17 mouse cellular contexts compared by ENCODE assay signal in genomic region chr5:149208776-149209175, GRCm38 (mm10). TPM values are rescaled to one million over a fixed set of nuclear protein-coding genes. Genes with fewer than 3 reads are reported as not detected.
DNase-seq lines count a peak whose midpoint lies in the region; ATAC-seq and TF ChIP-seq lines count a peak whose summit lies in the region.
"Had no signal": no experiment of that assay in that cellular context is flagged by ENCODE, and none has a peak within 500 bp of the region (broad histone marks: within the 10 kb centered on the region; RNA-seq: fewer than 3 reads in every experiment).

No protein-coding gene starts in this region.

- no peaks in the 10 kb centered on the region for H3K27me3 ChIP-seq in heart, embryonic 13.5 days (replicated peaks)
- no peaks in the 10 kb centered on the region for H3K27me3 ChIP-seq in midbrain, embryonic 10.5 days (ENCODE audit: low read depth, poor library complexity, severe bottlenecking)
- no peaks in the 10 kb centered on the region for H3K27me3 ChIP-seq in midbrain, postnatal 0 days (ENCODE audit: insufficient read depth, low read length)
- no peaks in the 10 kb centered on the region for H3K27me3 ChIP-seq in neural tube, embryonic 12.5 days (replicated peaks)
- H3K27me3 ChIP-seq: forebrain, embryonic 13.5 days; heart, embryonic 15.5 days; hindbrain, embryonic 15.5 days had no signal

- no peak for DNase-seq in heart, postnatal 10 days
- no peak for DNase-seq in midbrain, embryonic 10.5 days (ENCODE audit: low spot score)
- DNase-seq in midbrain, postnatal 0 days (ENCODE audit: low spot score): no peak
- no peak for DNase-seq in neural tube, embryonic 10.5 days (ENCODE audit: extremely low spot score, low spot score)
- DNase-seq in adrenal gland, adult 8-10 months: no peak
- DNase-seq: adrenal gland, adult 2 months; adrenal gland, postnatal 36 days; cerebellum, postnatal 10 days; forebrain, postnatal 0 days had no signal

- H3K4me3 ChIP-seq in heart, embryonic 13.5 days: no peak overlapping the region
- H3K4me3 ChIP-seq in midbrain, embryonic 10.5 days: no peak overlapping the region
- H3K4me3 ChIP-seq in midbrain, postnatal 0 days (ENCODE audit: low read depth, low read length): no peak overlapping the region
- H3K4me3 ChIP-seq in neural tube, embryonic 12.5 days: no peak overlapping the region
- H3K4me3 ChIP-seq: embryonic facial prominence, embryonic 10.5 days; forebrain, embryonic 13.5 days; heart, embryonic 15.5 days; hindbrain, embryonic 10.5 days; hindbrain, embryonic 15.5 days had no signal

- 88% methylated on average over 7 of the region's 7 CpGs for whole genome bisulfite sequencing in heart, embryonic 13.5 days
- WGBS in midbrain, embryonic 10.5 days: 92% methylated on average over 7 of the region's 7 CpGs
- 60% methylated on average over 7 of the region's 7 CpGs for WGBS in midbrain, postnatal 0 days
- 76% methylated on average over 7 of the region's 7 CpGs for WGBS in neural tube, embryonic 12.5 days

- H3K4me1 ChIP-seq in heart, embryonic 13.5 days: peaks cover 15% of the 10 kb centered on the region
- H3K4me1 ChIP-seq in midbrain, embryonic 10.5 days: peaks cover 62% of the 10 kb centered on the region
- no peaks in the 10 kb centered on the region for H3K4me1 ChIP-seq in midbrain, postnatal 0 days (ENCODE audit: insufficient read depth, low read length)
- peaks cover 5% of the 10 kb centered on the region; the same call in 1 of the 2 replicates for H3K4me1 ChIP-seq in neural tube, embryonic 12.5 days
- H3K4me1 ChIP-seq: hindbrain, embryonic 15.5 days had no signal

- ATAC-seq in heart, embryonic 13.5 days (ENCODE audit: extremely low read depth, insufficient number of reproducible peaks, low FRiP score, low TSS enrichment): no peak
- ATAC-seq in midbrain, postnatal 0 days (ENCODE audit: low FRiP score): no peak
- 0 out of 2 replicates have a peak, but pooled peaks have one; percentile 12 for ATAC-seq in neural tube, embryonic 12.5 days (ENCODE audit: low FRiP score, low read depth)
- ATAC-seq: forebrain, embryonic 13.5 days; forebrain, postnatal 0 days; inflammation-experienced regulatory T-cells, adult 6 months had no signal

- no peak for TF ChIP-seq CTCF in midbrain, postnatal 0 days (IDR thresholded peaks at IDR 0.05)

- no peaks in the 10 kb centered on the region for H3K9me3 ChIP-seq in heart, embryonic 13.5 days
- H3K9me3 ChIP-seq in midbrain, embryonic 10.5 days (replicated peaks): no peaks in the 10 kb centered on the region; the same call in 1 of the 2 replicates
- no peaks in the 10 kb centered on the region for H3K9me3 ChIP-seq in midbrain, postnatal 0 days (ENCODE audit: low read length)
- H3K9me3 ChIP-seq in neural tube, embryonic 12.5 days: no peaks in the 10 kb centered on the region
- H3K9me3 ChIP-seq: embryonic facial prominence, embryonic 10.5 days; forebrain, embryonic 13.5 days; heart, embryonic 15.5 days; hindbrain, embryonic 10.5 days; hindbrain, embryonic 15.5 days had no signal

- H3K9ac ChIP-seq in heart, embryonic 13.5 days: no peak overlapping the region
- H3K9ac ChIP-seq in midbrain, postnatal 0 days (replicated peaks; ENCODE audit: low read length, poor library complexity, severe bottlenecking): no peak overlapping the region
- H3K9ac ChIP-seq in neural tube, embryonic 12.5 days: no peak overlapping the region
- H3K9ac ChIP-seq: forebrain, embryonic 13.5 days; forebrain, postnatal 0 days; heart, embryonic 15.5 days; hindbrain, embryonic 15.5 days had no signal

- peaks cover 83% of the 10 kb centered on the region for H3K36me3 ChIP-seq in heart, embryonic 13.5 days
- peaks cover 91% of the 10 kb centered on the region for H3K36me3 ChIP-seq in midbrain, embryonic 10.5 days
- peaks cover 33% of the 10 kb centered on the region for H3K36me3 ChIP-seq in midbrain, postnatal 0 days (ENCODE audit: insufficient read depth, low read length)
- H3K36me3 ChIP-seq in neural tube, embryonic 12.5 days: peaks cover 54% of the 10 kb centered on the region

- H3K27ac ChIP-seq in heart, embryonic 13.5 days (replicated peaks): peak overlapping the region; percentile 13; the same call in 1 of the 2 replicates
- peak overlapping the region; percentile 72 for H3K27ac ChIP-seq in midbrain, embryonic 10.5 days (replicated peaks)
- H3K27ac ChIP-seq in midbrain, postnatal 0 days (ENCODE audit: low read depth, low read length): no peak overlapping the region
- H3K27ac ChIP-seq in neural tube, embryonic 12.5 days: no peak overlapping the region
- H3K27ac ChIP-seq: embryonic facial prominence, embryonic 10.5 days; forebrain, embryonic 13.5 days; heart, embryonic 15.5 days; hindbrain, embryonic 15.5 days had no signal

- no peak overlapping the region for H3K4me2 ChIP-seq in heart, embryonic 13.5 days
- H3K4me2 ChIP-seq in midbrain, postnatal 0 days (ENCODE audit: low read depth, low read length, poor library complexity, severe bottlenecking): no peak overlapping the region
- H3K4me2 ChIP-seq in neural tube, embryonic 12.5 days (replicated peaks): no peak overlapping the region
- H3K4me2 ChIP-seq: forebrain, embryonic 13.5 days; heart, embryonic 15.5 days; hindbrain, embryonic 15.5 days had no signal

- intact Hi-C loops in heart, postnatal 10 days (cut with DNase I): no loop called here

RNA-seq across cellular contexts. Expression of gene Hmgb1, which starts 24.5 kb away (rescaled TPM):
- 675 and 751 TPM in 2 replicates for polyA plus RNA-seq in heart, embryonic 13.5 days (2015; fragmentation: Nextera tagmentation; extraction: Ambion mirVana)
- total RNA-seq in heart, postnatal 10 days (2021): 100 to 1,000 TPM; 174 to 190 TPM
- 1,399 and 1,420 TPM in 2 replicates for polyA plus RNA-seq in midbrain, embryonic 10.5 days (2016; fragmentation: Nextera tagmentation; extraction: Ambion mirVana)
- total RNA-seq in midbrain, postnatal 0 days (2014; rRNA removed): 171 and 252 TPM in 2 replicates
- 603 and 756 TPM in 2 replicates for polyA plus RNA-seq in midbrain, postnatal 0 days (2015; fragmentation: Nextera tagmentation; extraction: Ambion mirVana)
- 1,312 and 1,341 TPM in 2 replicates for polyA plus RNA-seq in neural tube, embryonic 12.5 days (2016; fragmentation: Nextera tagmentation; extraction: Ambion mirVana)
- 100 to 1,000 TPM; 138 to 162 (median 149) TPM for total RNA-seq in adrenal gland, adult 8-10 months (2022)

RNA-seq across cellular contexts. Expression of gene Uspl1, which starts 24.6 kb away (rescaled TPM):
- polyA plus RNA-seq in heart, embryonic 13.5 days (2015; fragmentation: Nextera tagmentation; extraction: Ambion mirVana): 29.4 and 30.1 TPM in 2 replicates
- total RNA-seq in heart, postnatal 10 days (2021): 10 to 100 TPM; 19.1 to 23.6 TPM
- 71.6 and 73.8 TPM in 2 replicates for polyA plus RNA-seq in midbrain, embryonic 10.5 days (2016; fragmentation: Nextera tagmentation; extraction: Ambion mirVana)
- total RNA-seq in midbrain, postnatal 0 days (2014; rRNA removed): 48.1 and 50.9 TPM in 2 replicates
- 43.0 and 47.0 TPM in 2 replicates for polyA plus RNA-seq in midbrain, postnatal 0 days (2015; fragmentation: Nextera tagmentation; extraction: Ambion mirVana)
- 68.8 and 72.0 TPM in 2 replicates for polyA plus RNA-seq in neural tube, embryonic 12.5 days (2016; fragmentation: Nextera tagmentation; extraction: Ambion mirVana)
- 10 to 100 TPM; 34.8 to 44.1 (median 37.0) TPM for total RNA-seq in adrenal gland, adult 8-10 months (2022)

RNA-seq across cellular contexts. Expression of gene Alox5ap, which starts 55.8 kb away (rescaled TPM):
- 7.2 and 8.1 TPM in 2 replicates for polyA plus RNA-seq in heart, embryonic 13.5 days (2015; fragmentation: Nextera tagmentation; extraction: Ambion mirVana)
- 10 to 100 TPM; 10.1 to 12.0 TPM for total RNA-seq in heart, postnatal 10 days (2021)
- 4.8 and 6.2 TPM in 2 replicates for polyA plus RNA-seq in midbrain, embryonic 10.5 days (2016; fragmentation: Nextera tagmentation; extraction: Ambion mirVana)
- total RNA-seq in midbrain, postnatal 0 days (2014; rRNA removed): 2.5 and 8.5 TPM in 2 replicates
- 10.5 and 10.6 TPM in 2 replicates for polyA plus RNA-seq in midbrain, postnatal 0 days (2015; fragmentation: Nextera tagmentation; extraction: Ambion mirVana)
- polyA plus RNA-seq in neural tube, embryonic 12.5 days (2016; fragmentation: Nextera tagmentation; extraction: Ambion mirVana): 6.5 and 8.0 TPM in 2 replicates
- 10 to 100 TPM; 14.1 to 24.7 (median 21.0) TPM for total RNA-seq in adrenal gland, adult 8-10 months (2022)

Comparison
In these comparisons a context has a peak if more than half of its experiments do, and no peak if none do; other contexts are left out.
1. H3K27ac ChIP-seq: peak in heart, embryonic 13.5 days (single experiment) and midbrain, embryonic 10.5 days (single experiment); none in midbrain, postnatal 0 days (single experiment) and neural tube, embryonic 12.5 days (single experiment).